Mouse (Mus musculus): Measurements from ENCODE around the gene Snrpd2. TPM values are rescaled to one million over a fixed set of nuclear protein-coding genes. Genes with fewer than 3 reads are reported as not detected.

Gene Snrpd2
- polyA plus RNA-seq, 1 experiment from 2014 or later, result 112 TPM

- H3K9ac ChIP-seq, result no peak overlapping the region
- H3K9me3 ChIP-seq, result no peaks in the 10 kb centered on the region
- 48% methylated on average over 10 of the region's 10 CpGs for WGBS
- H3K4me3 ChIP-seq, result no peak overlapping the region
- ATAC-seq (replicated peaks), result no peak
- no peaks in the 10 kb centered on the region for H3K36me3 ChIP-seq (replicated peaks)
- peaks cover 35% of the 10 kb centered on the region for H3K4me1 ChIP-seq
- H3K27me3 ChIP-seq (replicated peaks), result peaks cover 9% of the 10 kb centered on the region
- no peak overlapping the region for H3K4me2 ChIP-seq
- peak overlapping the region; percentile 63 for H3K27ac ChIP-seq
Observed at GRCm38 (mm10) chr7:19169506-19169905, 20.0 kb downstream of the Snrpd2 start.

- peak overlapping the region; percentile 63 for H3K27ac ChIP-seq
- H3K4me1 ChIP-seq, result peaks cover 29% of the 10 kb centered on the region
- ATAC-seq (replicated peaks), result peak; percentile 20; the same call in 1 of the 2 replicates
- H3K9ac ChIP-seq, result no peak overlapping the region
- H3K27me3 ChIP-seq (replicated peaks), result 0 out of 2 replicates have a peak, but pooled peaks cover 4% of the 10 kb centered on the region
- H3K36me3 ChIP-seq (replicated peaks), result no peaks in the 10 kb centered on the region
- H3K9me3 ChIP-seq, result no peaks in the 10 kb centered on the region
- H3K4me3 ChIP-seq, result no peak overlapping the region
- H3K4me2 ChIP-seq, result no peak overlapping the region
- 45% methylated on average over 8 of the region's 8 CpGs for WGBS
Observed at GRCm38 (mm10) chr7:19170142-19170541, 20.6 kb downstream of the Snrpd2 start.

GRCm38 (mm10) chr7:19171831-19172230 is 22.3 kb downstream of the Snrpd2 start:
- H3K27me3 ChIP-seq (replicated peaks), result 0 out of 2 replicates have a peak, but pooled peaks cover 4% of the 10 kb centered on the region
- no peak overlapping the region for H3K9ac ChIP-seq
- no peaks in the 10 kb centered on the region for H3K36me3 ChIP-seq (replicated peaks)
- 36% methylated on average over 8 of the region's 8 CpGs for WGBS
- peak overlapping the region; percentile 53 for H3K27ac ChIP-seq
- H3K4me1 ChIP-seq, result peaks cover 25% of the 10 kb centered on the region
- no peak overlapping the region for H3K4me2 ChIP-seq
- no peak for ATAC-seq (replicated peaks)
- no peaks in the 10 kb centered on the region for H3K9me3 ChIP-seq
- no peak overlapping the region for H3K4me3 ChIP-seq

GRCm38 (mm10) chr7:19172874-19173273 is 23.4 kb downstream of the Snrpd2 start:
- ATAC-seq (replicated peaks), result no peak
- Histone ChIP-seq H3K27me3 (replicated peaks) (0 out of 2 replicates have a peak, but pooled peaks cover 4% of the 10 kb centered on the region), H3K27ac (no peak overlapping the region), H3K9ac (no peak overlapping the region), H3K4me1 (peaks cover 35% of the 10 kb centered on the region), H3K4me2 (peak overlapping the region; percentile 45), H3K9me3 (no peaks in the 10 kb centered on the region), H3K4me3 (no peak overlapping the region; the same call in 1 of the 2 replicates), H3K36me3 (replicated peaks) (no peaks in the 10 kb centered on the region)
- 2% methylated on average over 17 of the region's 17 CpGs for WGBS

- H3K27me3 ChIP-seq (replicated peaks), result peaks cover 21% of the 10 kb centered on the region
- peak; percentile 96 for ATAC-seq (replicated peaks)
- H3K27ac ChIP-seq, result peak within 1 kb of the TSS; percentile 83
- H3K9ac ChIP-seq, result peak within 1 kb of the TSS; percentile 72
- H3K4me3 ChIP-seq, result peak within 1 kb of the TSS; percentile 74
- H3K9me3 ChIP-seq, result no peaks in the 10 kb centered on the region
- peaks cover 44% of the 10 kb centered on the region for H3K4me1 ChIP-seq
- peak within 1 kb of the TSS; percentile 75 for H3K4me2 ChIP-seq
- under 1% methylated on average over 30 of the region's 30 CpGs for WGBS
- H3K36me3 ChIP-seq (replicated peaks), result no peaks in the 10 kb centered on the region
Observed at GRCm38 (mm10) chr7:19175708-19176515, 26.4 kb downstream of the Snrpd2 start, which contains the start of gene Eml2. Gene Eml2, plus strand, starts transcription at chr7:19176421.

GRCm38 (mm10) chr7:19176516-19176947 is 27.0 kb downstream of the Snrpd2 start:
- H3K27ac ChIP-seq, result peak overlapping the region; percentile 83
- H3K4me2 ChIP-seq, result peak overlapping the region; percentile 75
- H3K4me3 ChIP-seq, result peak overlapping the region; percentile 74
- peaks cover 46% of the 10 kb centered on the region for H3K4me1 ChIP-seq
- no peaks in the 10 kb centered on the region for H3K9me3 ChIP-seq
- peaks cover 21% of the 10 kb centered on the region for H3K27me3 ChIP-seq (replicated peaks)
- ATAC-seq (replicated peaks), result peak; percentile 57
- H3K36me3 ChIP-seq (replicated peaks), result no peaks in the 10 kb centered on the region
- peak overlapping the region; percentile 72 for H3K9ac ChIP-seq
- WGBS, result 1% methylated on average over 9 of the region's 21 CpGs

GRCm38 (mm10) chr7:19177216-19177615 is 27.7 kb downstream of the Snrpd2 start:
- H3K4me1 ChIP-seq, result peaks cover 41% of the 10 kb centered on the region
- no peaks in the 10 kb centered on the region for H3K36me3 ChIP-seq (replicated peaks)
- ATAC-seq (replicated peaks), result no peak
- no peak overlapping the region for H3K27ac ChIP-seq
- peak overlapping the region; percentile 74 for H3K4me3 ChIP-seq
- WGBS, result 62% methylated on average over 7 of the region's 7 CpGs
- H3K27me3 ChIP-seq (replicated peaks), result peaks cover 21% of the 10 kb centered on the region
- peak overlapping the region; percentile 72; the same call in 1 of the 2 replicates for H3K9ac ChIP-seq
- H3K9me3 ChIP-seq, result no peaks in the 10 kb centered on the region
- peak overlapping the region; percentile 75 for H3K4me2 ChIP-seq

GRCm38 (mm10) chr7:19178035-19178434 is 28.5 kb downstream of the Snrpd2 start:
- WGBS, result 5% methylated on average over 17 of the region's 18 CpGs
- peaks cover 36% of the 10 kb centered on the region for H3K4me1 ChIP-seq
- no peak overlapping the region for H3K27ac ChIP-seq
- H3K27me3 ChIP-seq (replicated peaks), result peaks cover 21% of the 10 kb centered on the region
- no peaks in the 10 kb centered on the region for H3K9me3 ChIP-seq
- no peak for ATAC-seq (replicated peaks)
- H3K36me3 ChIP-seq (replicated peaks), result no peaks in the 10 kb centered on the region
- H3K9ac ChIP-seq, result peak overlapping the region; percentile 18; the same call in 1 of the 2 replicates
- peak overlapping the region; percentile 74 for H3K4me3 ChIP-seq
- H3K4me2 ChIP-seq, result peak overlapping the region; percentile 75

- Histone ChIP-seq H3K4me3 (peak overlapping the region; percentile 74), H3K27ac (no peak overlapping the region), H3K9ac (no peak overlapping the region), H3K27me3 (replicated peaks) (peaks cover 21% of the 10 kb centered on the region), H3K4me1 (peaks cover 34% of the 10 kb centered on the region), H3K9me3 (no peaks in the 10 kb centered on the region), H3K36me3 (replicated peaks) (no peaks in the 10 kb centered on the region), H3K4me2 (peak overlapping the region; percentile 75)
- no peak for ATAC-seq (replicated peaks)
- WGBS, result 5% methylated on average over 27 of the region's 27 CpGs
Observed at GRCm38 (mm10) chr7:19178443-19179092, 29.0 kb downstream of the Snrpd2 start.

- WGBS, result 0% methylated on average over 23 of the region's 32 CpGs
- H3K4me3 ChIP-seq, result peak overlapping the region; percentile 74
Observed at GRCm38 (mm10) chr7:19179173-19179572, 29.7 kb downstream of the Snrpd2 start.

GRCm38 (mm10) chr7:19179936-19180335 is 30.4 kb downstream of the Snrpd2 start:
- Histone ChIP-seq H3K27me3 (replicated peaks) (peaks cover 17% of the 10 kb centered on the region), H3K27ac (no peak overlapping the region), H3K9me3 (no peaks in the 10 kb centered on the region), H3K4me3 (peak overlapping the region; percentile 74; the same call in 1 of the 2 replicates), H3K4me2 (no peak overlapping the region; the same call in 1 of the 2 replicates), H3K36me3 (replicated peaks) (no peaks in the 10 kb centered on the region), H3K4me1 (peaks cover 38% of the 10 kb centered on the region), H3K9ac (no peak overlapping the region)
- 44% methylated on average over 6 of the region's 6 CpGs for WGBS
- no peak for ATAC-seq (replicated peaks)

More at GRCm38 (mm10) chr7:19179173-19179572, 29.7 kb downstream of the Snrpd2 start:
- H3K4me2 ChIP-seq, result peak overlapping the region; percentile 75
- no peak for ATAC-seq (replicated peaks)
- H3K9ac ChIP-seq, result no peak overlapping the region
- H3K4me1 ChIP-seq, result peaks cover 34% of the 10 kb centered on the region
- no peaks in the 10 kb centered on the region for H3K9me3 ChIP-seq
- H3K27me3 ChIP-seq (replicated peaks), result peaks cover 17% of the 10 kb centered on the region
- H3K36me3 ChIP-seq (replicated peaks), result no peaks in the 10 kb centered on the region
- H3K27ac ChIP-seq, result no peak overlapping the region

GRCm38 (mm10) chr7:19180862-19181429 is 31.4 kb downstream of the Snrpd2 start:
- Histone ChIP-seq H3K9ac (no peak overlapping the region), H3K4me2 (peak overlapping the region; percentile 41), H3K4me1 (peaks cover 41% of the 10 kb centered on the region), H3K4me3 (peak overlapping the region; percentile 23), H3K36me3 (replicated peaks) (no peaks in the 10 kb centered on the region), H3K27ac (no peak overlapping the region), H3K9me3 (no peaks in the 10 kb centered on the region), H3K27me3 (replicated peaks) (peaks cover 17% of the 10 kb centered on the region)
- no peak for ATAC-seq (replicated peaks)
- WGBS, result 5% methylated on average over 25 of the region's 27 CpGs
